Mouse (Mus musculus) MEL (cell line): ENCODE measurements around the gene Vps9d1. TPM values are rescaled to one million over a fixed set of nuclear protein-coding genes. Genes with fewer than 3 reads are reported as not detected.

Experiments
- DNase-seq: peaks from one replicate; pipeline ENCODE4 v3.0.0; 2011; ENCODE audit warnings: low read depth, low spot score
- H3K27ac ChIP-seq: 2 replicates; pipeline ENCODE4 v1.5.1; 2012; ENCODE audit warnings: low read depth, mild to moderate bottlenecking, control low read depth, low read length, moderate library complexity; ENCODE audit not compliant: control insufficient read depth
- H3K27me3 ChIP-seq, 2 experiments: fragments of 150-350 bp in 1 of 2; sonication (generic) in 1 of 2; 2 replicates each; pipeline ENCODE4 v1.6.1; 2012; ENCODE audit warnings: low read length in 2 of 2, mild to moderate bottlenecking in 2 of 2, improper control_type of control experiment in 1 of 2, moderate library complexity in 1 of 2; ENCODE audit not compliant: insufficient read depth in 2 of 2, control insufficient read depth in 1 of 2
- H3K36me3 ChIP-seq, 2 experiments: 2 replicates each; pipeline ENCODE4 v1.6.1; 2012 to 2014; ENCODE audit warnings: low read length in 2 of 2, improper control_type of control experiment in 1 of 2, inconsistent platforms in 1 of 2, mild to moderate bottlenecking in 1 of 2; ENCODE audit not compliant: insufficient read depth in 2 of 2, control insufficient read depth in 1 of 2
- H3K4me1 ChIP-seq, 2 experiments: fragments of 150-350 bp in 1 of 2; sonication (generic) in 1 of 2; 2 replicates each; pipeline ENCODE4 v1.6.1; 2012; ENCODE audit warnings: low read length in 2 of 2, improper control_type of control experiment in 1 of 2, mild to moderate bottlenecking in 1 of 2; ENCODE audit not compliant: insufficient read depth in 2 of 2, control insufficient read depth in 1 of 2
- H3K4me3 ChIP-seq, 2 experiments: fragments of 150-350 bp in 1 of 2; sonication (generic) in 1 of 2; 2 replicates each; pipeline ENCODE4 v1.5.1; 2012; ENCODE audit warnings: low read depth in 2 of 2, low read length in 2 of 2, mild to moderate bottlenecking in 2 of 2, moderate library complexity in 2 of 2, control low read depth in 1 of 2, improper control_type of control experiment in 1 of 2; ENCODE audit not compliant: control insufficient read depth in 1 of 2, insufficient read depth in 1 of 2
- H3K79me2 ChIP-seq: 2 replicates; pipeline ENCODE4 v1.6.1; 2012; ENCODE audit warnings: mild to moderate bottlenecking, low read length, moderate library complexity; ENCODE audit not compliant: control insufficient read depth, poor library complexity, insufficient read depth
- H3K9ac ChIP-seq: 2 replicates; pipeline ENCODE4 v1.6.1; 2012; ENCODE audit warnings: low read depth, mild to moderate bottlenecking, control low read depth, low read length, moderate library complexity; ENCODE audit not compliant: control insufficient read depth, poor library complexity, severe bottlenecking
- H3K9me3 ChIP-seq: fragments of 150-350 bp; sonication (generic); replicated peaks from 2 replicates; pipeline ENCODE4 v1.6.1; 2012; ENCODE audit warnings: mild to moderate bottlenecking, low read length, improper control_type of control experiment, moderate library complexity; ENCODE audit not compliant: insufficient read depth
- CHD2 ChIP-seq: IDR thresholded peaks from 2 replicates; pipeline ENCODE4 v1.6.1; 2011; ENCODE audit warnings: low read length, improper control_type of control experiment
- CTCF ChIP-seq, 3 experiments: IDR thresholded peaks in 2 of 3; conservative IDR thresholded peaks in 1 of 3; 2 replicates each; pipeline ENCODE4 v1.5.1; 2011 to 2012; ENCODE audit warnings: low read length in 3 of 3, low read depth in 2 of 3, mild to moderate bottlenecking in 2 of 3, improper control_type of control experiment in 1 of 3, inconsistent platforms in 1 of 3, mixed read lengths in 1 of 3, moderate library complexity in 1 of 3; ENCODE audit not compliant: control insufficient read depth in 1 of 3, insufficient read depth in 1 of 3, poor library complexity in 1 of 3, severe bottlenecking in 1 of 3
- JUND ChIP-seq: IDR thresholded peaks from 2 replicates; pipeline ENCODE4 v1.6.1; 2011; ENCODE audit warnings: low read depth, mild to moderate bottlenecking, improper control_type of control experiment, low read length
- MEF2A ChIP-seq: IDR thresholded peaks from 2 replicates; pipeline ENCODE4 v1.6.1; 2014; ENCODE audit warnings: low read depth, mild to moderate bottlenecking, inconsistent platforms, low read length, improper control_type of control experiment; ENCODE audit not compliant: poor library complexity, insufficient replicate concordance, severe bottlenecking; ENCODE audit errors: extremely low read depth
- MXI1 ChIP-seq: IDR thresholded peaks from 2 replicates; pipeline ENCODE4 v1.6.1; 2011; ENCODE audit warnings: mild to moderate bottlenecking, low read depth, low read length, improper control_type of control experiment
- MYC ChIP-seq: IDR thresholded peaks from 2 replicates; pipeline ENCODE4 v1.6.1; 2011; ENCODE audit warnings: low read depth, mild to moderate bottlenecking, low read length, improper control_type of control experiment, moderate library complexity
- RCOR1 ChIP-seq: IDR thresholded peaks from 2 replicates; pipeline ENCODE4 v1.6.1; 2012; ENCODE audit warnings: low read depth, mild to moderate bottlenecking, inconsistent platforms, low read length, improper control_type of control experiment
- TAL1 ChIP-seq: IDR thresholded peaks from 2 replicates; pipeline ENCODE4 v1.6.1; 2012; ENCODE audit warnings: mild to moderate bottlenecking, inconsistent platforms, low read length, moderate library complexity, mixed read lengths
- UBTF ChIP-seq: IDR thresholded peaks from 2 replicates; pipeline ENCODE4 v1.6.1; 2012; ENCODE audit warnings: low read depth, mild to moderate bottlenecking, inconsistent platforms, low read length, improper control_type of control experiment, moderate library complexity, borderline replicate concordance; ENCODE audit not compliant: insufficient read depth
- ZKSCAN1 ChIP-seq: IDR thresholded peaks from 2 replicates; pipeline ENCODE4 v1.6.1; 2012; ENCODE audit warnings: low read depth, mild to moderate bottlenecking, inconsistent platforms, low read length, improper control_type of control experiment, moderate library complexity
- ZMIZ1 ChIP-seq: IDR thresholded peaks from 2 replicates; pipeline ENCODE4 v1.6.1; 2012; ENCODE audit warnings: low read depth, mild to moderate bottlenecking, inconsistent platforms, low read length, improper control_type of control experiment, moderate library complexity
- polyA plus RNA-seq, 2 experiments: library from polyadenylated mRNA; stranded (reverse) in 1 of 2; unstranded in 1 of 2; fragments of >175 nt in 1 of 2; fragments of >200 nt in 1 of 2; gene quantifications; 2 replicates each; pipeline versions ENCODE4 v1.2.1 to v1.2.4; 2012; ENCODE audit warnings: low replicate concordance in 2 of 2, low read depth in 1 of 2; ENCODE audit not compliant: insufficient read length in 2 of 2, insufficient read depth in 1 of 2, missing spikeins in 1 of 2
- total RNA-seq: library from RNA; depleted of rRNA; stranded (reverse); fragments of 300-350 nt; gene quantifications from 2 replicates; pipeline ENCODE4 v1.2.3, GENCODE M21; 2012

Gene Vps9d1
- total and polyA plus RNA-seq, 3 experiments = 4.4 to 12.2 TPM; not detected in 1

DNA sequence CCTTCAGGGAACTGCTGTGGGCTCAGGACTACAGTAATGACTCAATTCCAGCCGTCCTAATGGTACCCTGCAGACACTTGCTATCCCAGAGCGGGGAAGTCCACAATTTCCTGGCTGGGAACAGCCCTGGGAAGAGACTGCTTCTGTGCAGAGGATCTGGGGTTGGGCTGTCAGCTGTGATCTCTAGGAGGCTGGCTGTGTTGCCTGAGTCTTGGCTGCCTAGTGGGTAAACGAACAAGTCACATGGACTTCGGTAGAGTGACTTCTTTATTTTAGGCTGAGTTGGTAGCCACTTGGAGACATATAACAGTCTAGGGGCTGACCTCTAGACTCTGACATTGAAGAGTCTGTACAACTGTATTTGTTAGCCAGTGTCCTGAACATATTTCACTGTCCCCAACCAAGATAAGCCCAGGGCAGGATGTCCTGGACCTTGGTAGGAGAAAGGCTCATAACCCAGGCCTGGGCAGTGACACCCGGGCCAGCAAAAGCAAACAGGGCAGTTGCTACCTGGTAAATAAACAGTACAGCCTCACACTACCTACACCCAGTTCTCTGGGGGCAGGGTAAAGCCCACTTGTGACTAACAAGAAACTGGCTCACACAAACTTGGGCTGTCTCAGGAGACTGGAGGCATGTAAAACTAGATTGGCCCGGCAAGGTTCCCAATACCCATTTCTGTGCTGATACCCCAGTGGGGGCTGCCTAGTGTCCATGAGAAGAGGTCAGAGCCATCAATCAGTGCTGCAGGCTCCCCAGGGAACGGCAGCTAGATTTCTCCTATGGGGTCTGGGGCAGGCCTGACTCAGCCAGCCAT lies 11.8 kb downstream of the Vps9d1 start:
- Histone ChIP-seq H3K27ac (no peak overlapping the region), H3K9ac (no peak overlapping the region), H3K4me1 (no peaks in the 10 kb centered on the region), H3K4me3 (no peak overlapping the region), H3K79me2 (no peaks in the 10 kb centered on the region), H3K36me3 (no peaks in the 10 kb centered on the region), H3K27me3 (no peaks in the 10 kb centered on the region; a peak in 1 of 4 replicates), H3K9me3 (no peaks in the 10 kb centered on the region)
- DNase-seq = no peak
- TF ChIP-seq JUND = no peak
- no peak for TF ChIP-seq MYC
- TF ChIP-seq MXI1 = no peak
- no peak for TF ChIP-seq UBTF

DNA sequence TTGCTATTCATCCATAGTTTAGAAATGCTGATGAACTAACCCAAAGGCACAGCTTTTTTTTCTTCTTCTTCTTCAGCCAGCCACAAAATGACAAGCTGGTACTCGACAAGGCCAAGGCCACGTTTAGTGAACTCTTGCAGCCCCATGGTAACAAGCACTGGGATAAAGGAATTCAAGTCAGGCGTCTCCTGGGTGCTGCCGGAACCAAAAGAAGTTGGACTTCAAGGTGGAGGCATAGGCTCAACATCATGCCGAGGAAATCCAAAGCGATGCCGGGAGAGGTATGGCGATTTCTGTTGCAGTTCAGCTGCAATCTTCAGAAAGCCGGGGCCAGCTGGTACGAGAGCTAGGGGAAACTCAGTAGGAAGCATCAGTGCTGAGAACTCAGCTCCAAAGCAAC lies 14.8 kb downstream of the Vps9d1 start:
- H3K27me3 ChIP-seq = no peaks in the 10 kb centered on the region; a peak in 1 of 4 replicates
- H3K36me3 ChIP-seq = no peaks in the 10 kb centered on the region; a peak in 1 of 4 replicates
- H3K9me3 ChIP-seq = no peaks in the 10 kb centered on the region
- H3K9ac ChIP-seq = no peak overlapping the region
- no peak overlapping the region for H3K27ac ChIP-seq
- peaks cover 0 to 9% of the 10 kb centered on the region in 2 experiments; a peak in 1 of 4 replicates for H3K4me1 ChIP-seq
- no peak for DNase-seq
- no peak overlapping the region for H3K4me3 ChIP-seq
- no peak for TF ChIP-seq ZMIZ1
- no peak for TF ChIP-seq MYC
- TF ChIP-seq ZKSCAN1 = no peak
- TF ChIP-seq CTCF (IDR thresholded peaks at IDR 0.05 in 2 of 3, conservative IDR thresholded peaks at IDR 0.05 in 1 of 3; ENCODE audit: control insufficient read depth in 1 of 3, insufficient read depth in 1 of 3, low read depth in 2 of 3, low read length in 3 of 3, poor library complexity in 1 of 3, severe bottlenecking in 1 of 3) = no peak
- TF ChIP-seq CHD2 = no peak
- TF ChIP-seq JUND = no peak
- TF ChIP-seq MEF2A = no peak
- TF ChIP-seq TAL1 = no peak
- no peak for TF ChIP-seq RCOR1
- TF ChIP-seq, all 39 proteins: peak for 0
- H3K79me2 ChIP-seq = no peaks in the 10 kb centered on the region; the same call in 1 of the 2 replicates
